Mouse (Mus musculus) limb, embryonic 13.5 days (tissue): ENCODE measurements at regions not wholly inside any gene's neighbourhood (a gene's known extent, or its start where the extent isn't known, plus 50 kb on each side); places are given as distances from the start of the nearest gene placed in this dataset.

Source experiments
- ATAC-seq: fragments of 200-750 bp; cut with Nextera tagmentation; 2 replicates; pipeline ENCODE4 v1.8.0; 2017; ENCODE audit warnings: low read depth, moderate number of reproducible peaks, moderate TSS enrichment; ENCODE audit not compliant: low FRiP score
- H3K27ac ChIP-seq: fragments of 300-500 bp; sonication (generic); 2 replicates; pipeline ENCODE4 v1.5.1; 2015; ENCODE audit warnings: inconsistent platforms, mild to moderate bottlenecking, moderate library complexity
- H3K27me3 ChIP-seq: fragments of 300-500 bp; sonication (generic); 2 replicates; pipeline ENCODE4 v1.6.1; 2015; ENCODE audit warnings: mild to moderate bottlenecking, inconsistent platforms
- H3K36me3 ChIP-seq: fragments of 300-500 bp; sonication (generic); 2 replicates; pipeline ENCODE4 v1.6.1; 2015; ENCODE audit warnings: inconsistent platforms, mild to moderate bottlenecking, moderate library complexity
- H3K4me1 ChIP-seq: fragments of 300-500 bp; sonication (generic); 2 replicates; pipeline ENCODE4 v1.6.1; 2015; ENCODE audit warnings: inconsistent platforms
- H3K4me2 ChIP-seq: fragments of 300-500 bp; sonication (generic); replicated peaks from 2 replicates; pipeline ENCODE4 v1.6.1; 2015; ENCODE audit warnings: inconsistent platforms, mild to moderate bottlenecking, moderate library complexity
- H3K4me3 ChIP-seq: fragments of 300-500 bp; sonication (generic); 2 replicates; pipeline ENCODE4 v1.5.1; 2015; ENCODE audit warnings: moderate library complexity, mild to moderate bottlenecking, inconsistent platforms
- H3K9ac ChIP-seq: fragments of 300-500 bp; sonication (generic); 2 replicates; pipeline ENCODE4 v1.6.1; 2015; ENCODE audit warnings: mild to moderate bottlenecking, inconsistent platforms
- H3K9me3 ChIP-seq: fragments of 300-500 bp; sonication (generic); 2 replicates; pipeline ENCODE4 v1.6.1; 2016; ENCODE audit warnings: inconsistent platforms
- WGBS: fragments of 180-500 bp; shearing (Covaris S2); methylation state at CpG from one replicate; pipeline ENCODE4 v1.1.7; 2015; 5-methylcytosine and 5-hydroxymethylcytosine counted together

- Histone ChIP-seq H3K27ac (peak overlapping the region; percentile 33; the same call in 1 of the 2 replicates), H3K4me1 (peaks cover 12% of the 10 kb centered on the region), H3K9ac (no peak overlapping the region), H3K36me3 (no peaks in the 10 kb centered on the region), H3K9me3 (no peaks in the 10 kb centered on the region), H3K27me3 (no peaks in the 10 kb centered on the region), H3K4me2 (no peak overlapping the region), H3K4me3 (no peak overlapping the region)
- WGBS, result 37% methylated on average over 8 of the region's 8 CpGs
- ATAC-seq, result peak; percentile 80
These were observed 537.0 kb upstream of the N6amt1 start for GRCm38 (mm10) chr16:86816763-86817593.

GRCm38 (mm10) chr16:86816006-86816405 is 538.0 kb upstream of the N6amt1 start:
- no peaks in the 10 kb centered on the region for H3K27me3 ChIP-seq
- H3K4me1 ChIP-seq, result peaks cover 12% of the 10 kb centered on the region
- WGBS, result 65% methylated on average over 2 of the region's 2 CpGs
- H3K4me2 ChIP-seq, result no peak overlapping the region
- no peak for ATAC-seq
- H3K4me3 ChIP-seq, result no peak overlapping the region
- H3K9me3 ChIP-seq, result no peaks in the 10 kb centered on the region
- no peaks in the 10 kb centered on the region for H3K36me3 ChIP-seq
- no peak overlapping the region for H3K9ac ChIP-seq
- H3K27ac ChIP-seq, result no peak overlapping the region

GRCm38 (mm10) chr16:86812692-86813091 is 541.3 kb upstream of the N6amt1 start:
- H3K4me1 ChIP-seq, result peaks cover 11% of the 10 kb centered on the region
- H3K36me3 ChIP-seq, result no peaks in the 10 kb centered on the region
- 46% methylated on average over 5 of the region's 5 CpGs for WGBS
- no peak overlapping the region for H3K4me2 ChIP-seq
- H3K27me3 ChIP-seq, result no peaks in the 10 kb centered on the region
- H3K9me3 ChIP-seq, result no peaks in the 10 kb centered on the region
- H3K27ac ChIP-seq, result no peak overlapping the region
- no peak overlapping the region for H3K4me3 ChIP-seq
- no peak overlapping the region for H3K9ac ChIP-seq
- ATAC-seq, result no peak

GRCm38 (mm10) chr16:86808644-86809324 is 545.2 kb upstream of the N6amt1 start:
- Histone ChIP-seq H3K27me3 (no peaks in the 10 kb centered on the region), H3K4me1 (no peaks in the 10 kb centered on the region), H3K4me2 (no peak overlapping the region), H3K9ac (no peak overlapping the region), H3K36me3 (no peaks in the 10 kb centered on the region), H3K9me3 (no peaks in the 10 kb centered on the region), H3K27ac (no peak overlapping the region), H3K4me3 (no peak overlapping the region)
- 65% methylated on average over 5 of the region's 5 CpGs for WGBS
- no peak for ATAC-seq

GRCm38 (mm10) chr16:86806374-86806773 is 547.6 kb upstream of the N6amt1 start:
- no peaks in the 10 kb centered on the region for H3K4me1 ChIP-seq
- no peak overlapping the region for H3K9ac ChIP-seq
- 77% methylated on average over 2 of the region's 2 CpGs for WGBS
- no peaks in the 10 kb centered on the region for H3K9me3 ChIP-seq
- H3K27me3 ChIP-seq, result no peaks in the 10 kb centered on the region
- H3K4me2 ChIP-seq, result no peak overlapping the region
- H3K4me3 ChIP-seq, result no peak overlapping the region
- ATAC-seq, result no peak
- H3K27ac ChIP-seq, result no peak overlapping the region
- no peaks in the 10 kb centered on the region for H3K36me3 ChIP-seq

- no peaks in the 10 kb centered on the region for H3K36me3 ChIP-seq
- H3K4me3 ChIP-seq, result no peak overlapping the region
- H3K27me3 ChIP-seq, result no peaks in the 10 kb centered on the region
- no peaks in the 10 kb centered on the region for H3K9me3 ChIP-seq
- 22% methylated on average over 2 of the region's 2 CpGs for WGBS
- H3K9ac ChIP-seq, result no peak overlapping the region
- H3K4me2 ChIP-seq, result no peak overlapping the region
- no peak overlapping the region for H3K27ac ChIP-seq
- no peak for ATAC-seq
- H3K4me1 ChIP-seq, result no peaks in the 10 kb centered on the region
These were observed 577.9 kb upstream of the N6amt1 start for GRCm38 (mm10) chr16:86776086-86776485.

- no peaks in the 10 kb centered on the region for H3K36me3 ChIP-seq
- no peak overlapping the region for H3K9ac ChIP-seq
- no peak overlapping the region for H3K4me3 ChIP-seq
- no peak for ATAC-seq
- 63% methylated on average over 1 of the region's 1 CpGs for WGBS
- no peak overlapping the region for H3K4me2 ChIP-seq
- H3K27me3 ChIP-seq, result no peaks in the 10 kb centered on the region
- no peak overlapping the region for H3K27ac ChIP-seq
- H3K4me1 ChIP-seq, result peaks cover 6% of the 10 kb centered on the region; the same call in 1 of the 2 replicates
- H3K9me3 ChIP-seq, result no peaks in the 10 kb centered on the region
These were observed 581.4 kb upstream of the N6amt1 start for GRCm38 (mm10) chr16:86772586-86772985.

GRCm38 (mm10) chr16:86768912-86769311 is 585.1 kb upstream of the N6amt1 start:
- Histone ChIP-seq H3K9me3 (no peaks in the 10 kb centered on the region), H3K4me3 (no peak overlapping the region), H3K27ac (no peak overlapping the region), H3K27me3 (no peaks in the 10 kb centered on the region), H3K36me3 (no peaks in the 10 kb centered on the region), H3K4me1 (peaks cover 24% of the 10 kb centered on the region), H3K4me2 (no peak overlapping the region), H3K9ac (no peak overlapping the region)
- WGBS, result 74% methylated on average over 3 of the region's 3 CpGs
- no peak for ATAC-seq

GRCm38 (mm10) chr16:86768355-86768754 is 585.6 kb upstream of the N6amt1 start:
- peak; percentile 54 for ATAC-seq
- no peak overlapping the region for H3K4me3 ChIP-seq
- WGBS, result 49% methylated on average over 3 of the region's 3 CpGs
- H3K9me3 ChIP-seq, result no peaks in the 10 kb centered on the region
- H3K27ac ChIP-seq, result no peak overlapping the region
- H3K36me3 ChIP-seq, result no peaks in the 10 kb centered on the region
- no peak overlapping the region for H3K9ac ChIP-seq
- H3K27me3 ChIP-seq, result no peaks in the 10 kb centered on the region
- no peak overlapping the region for H3K4me2 ChIP-seq
- peaks cover 24% of the 10 kb centered on the region for H3K4me1 ChIP-seq

GRCm38 (mm10) chr16:86765974-86766373 is 588.0 kb upstream of the N6amt1 start:
- Histone ChIP-seq H3K27ac (peak overlapping the region; percentile 61; the same call in 1 of the 2 replicates), H3K4me2 (no peak overlapping the region), H3K36me3 (no peaks in the 10 kb centered on the region), H3K27me3 (no peaks in the 10 kb centered on the region), H3K4me3 (no peak overlapping the region), H3K9ac (no peak overlapping the region), H3K4me1 (peaks cover 24% of the 10 kb centered on the region), H3K9me3 (no peaks in the 10 kb centered on the region)
- 46% methylated on average over 8 of the region's 8 CpGs for WGBS
- ATAC-seq, result no peak

- no peaks in the 10 kb centered on the region for H3K4me1 ChIP-seq
- H3K9ac ChIP-seq, result no peak overlapping the region
- H3K4me3 ChIP-seq, result no peak overlapping the region
- H3K27me3 ChIP-seq, result no peaks in the 10 kb centered on the region
- ATAC-seq, result no peak
- WGBS, result 69% methylated on average over 5 of the region's 5 CpGs
- H3K9me3 ChIP-seq, result no peaks in the 10 kb centered on the region
- no peak overlapping the region for H3K27ac ChIP-seq
- H3K36me3 ChIP-seq, result no peaks in the 10 kb centered on the region
- no peak overlapping the region for H3K4me2 ChIP-seq
These were observed 612.7 kb upstream of the N6amt1 start for GRCm38 (mm10) chr16:86741236-86741635.

GRCm38 (mm10) chr16:86718982-86719771 is 634.8 kb upstream of the N6amt1 start:
- H3K4me1 ChIP-seq, result no peaks in the 10 kb centered on the region
- H3K4me3 ChIP-seq, result no peak overlapping the region
- no peaks in the 10 kb centered on the region for H3K9me3 ChIP-seq
- WGBS, result 44% methylated on average over 5 of the region's 5 CpGs
- no peaks in the 10 kb centered on the region for H3K36me3 ChIP-seq
- H3K27me3 ChIP-seq, result no peaks in the 10 kb centered on the region
- H3K27ac ChIP-seq, result no peak overlapping the region
- H3K9ac ChIP-seq, result no peak overlapping the region
- ATAC-seq, result no peak
- H3K4me2 ChIP-seq, result no peak overlapping the region
